Mouse (Mus musculus) kidney, adult 2 months (tissue): Measurements from ENCODE around the gene Tbx6. TPM values are rescaled to one million over a fixed set of nuclear protein-coding genes. Genes with fewer than 3 reads are reported as not detected.

Experiments used
- DNase-seq: peaks from one replicate; pipeline ENCODE4 v3.0.0; 2021
- H3K27ac ChIP-seq: fragments of 200-500 bp; 2 replicates; pipeline ENCODE4 v1.5.1; 2012; ENCODE audit warnings: low read depth, low read length, control low read depth, inconsistent platforms; ENCODE audit not compliant: insufficient read depth
- H3K27me3 ChIP-seq: fragments of 200-500 bp; replicated peaks from 2 replicates; pipeline ENCODE4 v1.6.1; 2012; ENCODE audit warnings: mild to moderate bottlenecking, moderate library complexity, low read length, inconsistent platforms; ENCODE audit not compliant: control insufficient read depth, insufficient read depth
- H3K36me3 ChIP-seq: fragments of 200-500 bp; 2 replicates; pipeline ENCODE4 v1.6.1; 2012; ENCODE audit warnings: mild to moderate bottlenecking, moderate library complexity, low read length, inconsistent platforms; ENCODE audit not compliant: control insufficient read depth, insufficient read depth
- H3K4me1 ChIP-seq: fragments of 200-500 bp; 2 replicates; pipeline ENCODE4 v1.6.1; 2011; ENCODE audit warnings: low read length; ENCODE audit not compliant: control insufficient read depth, insufficient read depth
- H3K4me3 ChIP-seq: fragments of 200-500 bp; 2 replicates; pipeline ENCODE4 v1.5.1; 2011; ENCODE audit warnings: mild to moderate bottlenecking, low read depth, low read length, control low read depth; ENCODE audit not compliant: insufficient read depth
- CTCF ChIP-seq: fragments of 200-500 bp; conservative IDR thresholded peaks from 2 replicates; pipeline ENCODE4 v1.5.1; 2011; ENCODE audit warnings: low read depth, mild to moderate bottlenecking, control low read depth, low read length, moderate library complexity, mixed read lengths; ENCODE audit not compliant: insufficient read depth, insufficient read length
- POLR2A ChIP-seq: fragments of 200-500 bp; IDR thresholded peaks from one replicate; pipeline ENCODE4 v1.6.1; 2011; ENCODE audit warnings: low read depth, low read length, control low read depth
- WGBS: fragments of 180-500 bp; shearing (Covaris S2); methylation state at CpG from one replicate; pipeline ENCODE4 v1.1.7; 2018; 5-methylcytosine and 5-hydroxymethylcytosine counted together
- polyA plus RNA-seq: library from polyadenylated mRNA; depleted of rRNA; stranded (reverse); fragments of >200 nt; gene quantifications from 2 replicates; pipeline ENCODE4 v1.2.3, GENCODE M21; 2012

Gene Tbx6
- polyA plus RNA-seq, 1 experiment: 2.1 TPM

GRCm38 (mm10) chr7:126746066-126746465 lies 35.2 kb upstream of the Tbx6 start:
- H3K27me3 ChIP-seq: no peaks in the 10 kb centered on the region
- H3K27ac ChIP-seq: no peak overlapping the region
- no peak for DNase-seq
- TF ChIP-seq POLR2A: no peak
- TF ChIP-seq CTCF: no peak
- WGBS: 88% methylated on average over 12 of the region's 12 CpGs
- H3K4me1 ChIP-seq: no peaks in the 10 kb centered on the region
- no peak overlapping the region for H3K4me3 ChIP-seq
- H3K36me3 ChIP-seq: no peaks in the 10 kb centered on the region

- DNase-seq: peak; percentile 31
- no peaks in the 10 kb centered on the region for H3K36me3 ChIP-seq
- WGBS: 24% methylated on average over 6 of the region's 6 CpGs
- no peaks in the 10 kb centered on the region for H3K27me3 ChIP-seq
- no peak overlapping the region for H3K27ac ChIP-seq
- TF ChIP-seq CTCF (no peak), POLR2A (no peak)
- no peak overlapping the region for H3K4me3 ChIP-seq
- H3K4me1 ChIP-seq: no peaks in the 10 kb centered on the region
These were observed 34.5 kb upstream of the Tbx6 start for GRCm38 (mm10) chr7:126746798-126747197.

- no peak for DNase-seq
- TF ChIP-seq POLR2A (no peak), CTCF (no peak)
- 70% methylated on average over 7 of the region's 7 CpGs for WGBS
- Histone ChIP-seq H3K27me3 (no peaks in the 10 kb centered on the region), H3K4me1 (no peaks in the 10 kb centered on the region), H3K27ac (no peak overlapping the region), H3K4me3 (no peak overlapping the region), H3K36me3 (no peaks in the 10 kb centered on the region)
These were observed 32.5 kb upstream of the Tbx6 start for GRCm38 (mm10) chr7:126748824-126749223.

- peaks cover 4% of the 10 kb centered on the region; the same call in 1 of the 2 replicates for H3K4me1 ChIP-seq
- H3K4me3 ChIP-seq: no peak overlapping the region
- H3K36me3 ChIP-seq: no peaks in the 10 kb centered on the region
- DNase-seq: no peak
- WGBS: 86% methylated on average over 17 of the region's 17 CpGs
- H3K27ac ChIP-seq: no peak overlapping the region
- TF ChIP-seq POLR2A: no peak
- TF ChIP-seq CTCF: 0 out of 2 replicates have a peak, but pooled peaks have one; percentile 1
- H3K27me3 ChIP-seq: no peaks in the 10 kb centered on the region
These were observed 31.5 kb upstream of the Tbx6 start for GRCm38 (mm10) chr7:126749582-126750343.

- no peak for TF ChIP-seq POLR2A
- TF ChIP-seq CTCF: peak; percentile 83
- Histone ChIP-seq H3K36me3 (no peaks in the 10 kb centered on the region), H3K27me3 (no peaks in the 10 kb centered on the region), H3K4me3 (no peak overlapping the region), H3K27ac (no peak overlapping the region), H3K4me1 (peaks cover 9% of the 10 kb centered on the region; the same call in 1 of the 2 replicates)
- DNase-seq: peak; percentile 86
- 1% methylated on average over 9 of the region's 9 CpGs for WGBS
These were observed 26.4 kb upstream of the Tbx6 start for GRCm38 (mm10) chr7:126754866-126755265.

GRCm38 (mm10) chr7:126758539-126758938 lies 22.7 kb upstream of the Tbx6 start:
- no peak for DNase-seq
- TF ChIP-seq CTCF (no peak), POLR2A (no peak)
- peaks cover 9% of the 10 kb centered on the region; the same call in 1 of the 2 replicates for H3K4me1 ChIP-seq
- no peaks in the 10 kb centered on the region for H3K27me3 ChIP-seq
- H3K4me3 ChIP-seq: no peak overlapping the region
- H3K36me3 ChIP-seq: no peaks in the 10 kb centered on the region
- 82% methylated on average over 7 of the region's 7 CpGs for WGBS
- no peak overlapping the region for H3K27ac ChIP-seq

- H3K4me3 ChIP-seq: peak within 1 kb of the TSS; percentile 90
- no peaks in the 10 kb centered on the region for H3K36me3 ChIP-seq
- no peaks in the 10 kb centered on the region for H3K27me3 ChIP-seq
- peak within 1 kb of the TSS; percentile 81 for H3K27ac ChIP-seq
- peak; percentile 95 for DNase-seq
- 1% methylated on average over 31 of the region's 38 CpGs for WGBS
- no peak for TF ChIP-seq POLR2A
- TF ChIP-seq CTCF: peak; percentile 67
- peaks cover 9% of the 10 kb centered on the region; the same call in 1 of the 2 replicates for H3K4me1 ChIP-seq
These were observed 22.1 kb upstream of the Tbx6 start, which contains the start of gene Mapk3 for GRCm38 (mm10) chr7:126759050-126759671. Gene Mapk3 (plus strand): TSS chr7:126759601.
